ENCODE assay signal across 17 mouse cellular contexts in the genomic region with DNA sequence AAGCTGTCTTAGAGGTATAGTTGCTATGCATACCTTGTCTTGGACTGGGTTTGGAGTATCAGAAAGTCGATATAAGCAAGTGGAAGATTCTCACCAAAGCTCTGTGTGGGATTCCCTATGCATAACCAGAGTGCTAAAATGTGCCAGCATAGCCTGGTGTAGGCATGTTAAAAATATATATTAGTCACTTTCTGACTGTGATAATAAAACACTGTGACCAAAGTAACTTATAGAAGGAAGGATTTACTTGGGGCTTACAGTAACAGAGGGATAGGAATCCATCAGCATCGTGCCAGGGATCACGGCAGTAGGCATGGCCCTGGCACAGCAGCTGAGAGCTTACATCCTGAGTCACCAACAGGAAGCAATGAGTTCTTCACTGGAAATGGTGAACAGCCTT.
"Had no signal": no experiment of that assay in that cellular context is flagged by ENCODE, and none has a peak within 500 bp of the region (broad histone marks: within the 10 kb centered on the region; RNA-seq: fewer than 3 reads in every experiment).

No protein-coding gene starts in this region.

- H3K4me3 ChIP-seq: layer of hippocampus, adult 2 months; liver, embryonic 13.5 days; neural tube, embryonic 12.5 days; neural tube, embryonic 15.5 days; stomach, embryonic 15.5 days had no signal

- H3K4me1 ChIP-seq: liver, embryonic 13.5 days; neural tube, embryonic 12.5 days; neural tube, embryonic 15.5 days had no signal

- H3K27ac ChIP-seq: kidney, postnatal 0 days; layer of hippocampus, adult 2 months; liver, embryonic 13.5 days; neural tube, embryonic 12.5 days; neural tube, embryonic 15.5 days; stomach, embryonic 15.5 days had no signal

- DNase-seq: kidney, adult 2 months; kidney, postnatal 25 days; layer of hippocampus, adult 9-11 months; liver, embryonic 13.5 days; lung, adult 2 months; lung, postnatal 14 days; lung, postnatal 4 days; midbrain, embryonic 14.5 days; right cerebral cortex, adult 18-20 months; right cerebral cortex, postnatal 14 days; right cerebral cortex, postnatal 4 days; thymus, postnatal 25 days had no signal
